Mouse (Mus musculus) liver, embryonic 14.5 days (tissue): ENCODE results near the gene Slc9a8.

Experiments used
- CTCF ChIP-seq: IDR thresholded peaks from 2 replicates; pipeline ENCODE4 v1.5.1; 2016; ENCODE audit warnings: antibody characterized with exemption, low read depth, control low read depth
- EP300 ChIP-seq: IDR thresholded peaks from 2 replicates; pipeline ENCODE4 v1.6.1; 2016; ENCODE audit warnings: antibody characterized with exemption, low read depth

- TF ChIP-seq EP300 (no peak), CTCF (no peak)
Observed at GRCm38 (mm10) chr2:167508569-167508968, 87.1 kb downstream of the Slc9a8 start.
